Mouse (Mus musculus): ENCODE data around the gene Tmem82. TPM values are rescaled to one million over a fixed set of nuclear protein-coding genes. Genes with fewer than 3 reads are reported as not detected.

The Tmem82 gene
- polyA plus RNA-seq, 1 experiment = 1.8 TPM

GRCm38 (mm10) chr4:141624134-141624533, 5.7 kb upstream of the Tmem82 start:
- H3K4me1 ChIP-seq (ENCODE audit: control insufficient read depth, insufficient read depth, low read length) = no peaks in the 10 kb centered on the region
- H3K4me3 ChIP-seq (replicated peaks; ENCODE audit: control insufficient read depth, low read depth, low read length) = no peak overlapping the region
- no peak overlapping the region for H3K27ac ChIP-seq (ENCODE audit: control insufficient read depth, insufficient read depth, low read depth, low read length, poor library complexity)
- WGBS = 84% methylated on average over 8 of the region's 8 CpGs
- TF ChIP-seq CTCF (IDR thresholded peaks at IDR 0.05; ENCODE audit: control insufficient read depth, insufficient read depth, low read length) (no peak), POLR2A (IDR thresholded peaks at IDR 0.05; ENCODE audit: borderline replicate concordance, control insufficient read depth, low read depth, low read length) (no peak)

- H3K4me1 ChIP-seq (ENCODE audit: control insufficient read depth, insufficient read depth, low read length) = peaks cover 2% of the 10 kb centered on the region; the same call in 1 of the 2 replicates
- no peak within 1 kb of the TSS for H3K27ac ChIP-seq (ENCODE audit: control insufficient read depth, insufficient read depth, low read depth, low read length, poor library complexity)
- no peak within 1 kb of the TSS for H3K4me3 ChIP-seq (replicated peaks; ENCODE audit: control insufficient read depth, low read depth, low read length)
- 71% methylated on average over 1 of the region's 1 CpGs for WGBS
- TF ChIP-seq CTCF (IDR thresholded peaks at IDR 0.05; ENCODE audit: control insufficient read depth, insufficient read depth, low read length) = no peak
- TF ChIP-seq POLR2A (IDR thresholded peaks at IDR 0.05; ENCODE audit: borderline replicate concordance, control insufficient read depth, low read depth, low read length) = peak; percentile 15; the same call in 1 of the 2 replicates
Observed at GRCm38 (mm10) chr4:141623666-141624065, 5.2 kb upstream of the Tmem82 start, which contains the start of gene Slc25a34. TSS of gene Slc25a34 (minus strand) at chr4:141623821.

GRCm38 (mm10) chr4:141623037-141623436, 4.6 kb upstream of the Tmem82 start:
- Histone ChIP-seq H3K27ac (ENCODE audit: control insufficient read depth, insufficient read depth, low read depth, low read length, poor library complexity) (no peak overlapping the region), H3K4me3 (replicated peaks; ENCODE audit: control insufficient read depth, low read depth, low read length) (no peak overlapping the region), H3K4me1 (ENCODE audit: control insufficient read depth, insufficient read depth, low read length) (peaks cover 2% of the 10 kb centered on the region; the same call in 1 of the 2 replicates)
- 81% methylated on average over 11 of the region's 11 CpGs for WGBS
- no peak for TF ChIP-seq POLR2A (IDR thresholded peaks at IDR 0.05; ENCODE audit: borderline replicate concordance, control insufficient read depth, low read depth, low read length)

- Histone ChIP-seq H3K4me3 (replicated peaks; ENCODE audit: control insufficient read depth, low read depth, low read length) (no peak overlapping the region), H3K27ac (ENCODE audit: control insufficient read depth, insufficient read depth, low read depth, low read length, poor library complexity) (no peak overlapping the region), H3K4me1 (ENCODE audit: control insufficient read depth, insufficient read depth, low read length) (peaks cover 2% of the 10 kb centered on the region; the same call in 1 of the 2 replicates)
- TF ChIP-seq CTCF (IDR thresholded peaks at IDR 0.05; ENCODE audit: control insufficient read depth, insufficient read depth, low read length) (no peak), POLR2A (IDR thresholded peaks at IDR 0.05; ENCODE audit: borderline replicate concordance, control insufficient read depth, low read depth, low read length) (no peak)
- 87% methylated on average over 5 of the region's 5 CpGs for WGBS
Observed at GRCm38 (mm10) chr4:141622580-141622979, 4.1 kb upstream of the Tmem82 start.

GRCm38 (mm10) chr4:141622091-141622490, 3.7 kb upstream of the Tmem82 start:
- 71% methylated on average over 8 of the region's 8 CpGs for WGBS
- Histone ChIP-seq H3K4me1 (ENCODE audit: control insufficient read depth, insufficient read depth, low read length) (peaks cover 2% of the 10 kb centered on the region; the same call in 1 of the 2 replicates), H3K4me3 (replicated peaks; ENCODE audit: control insufficient read depth, low read depth, low read length) (no peak overlapping the region), H3K27ac (ENCODE audit: control insufficient read depth, insufficient read depth, low read depth, low read length, poor library complexity) (no peak overlapping the region)
- TF ChIP-seq CTCF (IDR thresholded peaks at IDR 0.05; ENCODE audit: control insufficient read depth, insufficient read depth, low read length) (no peak), POLR2A (IDR thresholded peaks at IDR 0.05; ENCODE audit: borderline replicate concordance, control insufficient read depth, low read depth, low read length) (no peak)

GRCm38 (mm10) chr4:141621297-141621696, 2.9 kb upstream of the Tmem82 start:
- Histone ChIP-seq H3K4me3 (replicated peaks; ENCODE audit: control insufficient read depth, low read depth, low read length) (no peak overlapping the region), H3K4me1 (ENCODE audit: control insufficient read depth, insufficient read depth, low read length) (peaks cover 2% of the 10 kb centered on the region; the same call in 1 of the 2 replicates), H3K27ac (ENCODE audit: control insufficient read depth, insufficient read depth, low read depth, low read length, poor library complexity) (no peak overlapping the region)
- 82% methylated on average over 8 of the region's 8 CpGs for WGBS
- TF ChIP-seq CTCF (IDR thresholded peaks at IDR 0.05; ENCODE audit: control insufficient read depth, insufficient read depth, low read length) = no peak
- no peak for TF ChIP-seq POLR2A (IDR thresholded peaks at IDR 0.05; ENCODE audit: borderline replicate concordance, control insufficient read depth, low read depth, low read length)

GRCm38 (mm10) chr4:141619299-141619883, 958 bp upstream of the Tmem82 start:
- Histone ChIP-seq H3K4me1 (ENCODE audit: control insufficient read depth, insufficient read depth, low read length) (peaks cover 2% of the 10 kb centered on the region; the same call in 1 of the 2 replicates), H3K27ac (ENCODE audit: control insufficient read depth, insufficient read depth, low read depth, low read length, poor library complexity) (no peak overlapping the region), H3K4me3 (replicated peaks; ENCODE audit: control insufficient read depth, low read depth, low read length) (no peak overlapping the region)
- TF ChIP-seq CTCF (IDR thresholded peaks at IDR 0.05; ENCODE audit: control insufficient read depth, insufficient read depth, low read length) (no peak), POLR2A (IDR thresholded peaks at IDR 0.05; ENCODE audit: borderline replicate concordance, control insufficient read depth, low read depth, low read length) (no peak)
- 43% methylated on average over 9 of the region's 9 CpGs for WGBS

GRCm38 (mm10) chr4:141617863-141618564, 419 bp downstream of the Tmem82 start:
- no peak overlapping the region for H3K27ac ChIP-seq (ENCODE audit: control insufficient read depth, insufficient read depth, low read depth, low read length, poor library complexity)
- TF ChIP-seq POLR2A (IDR thresholded peaks at IDR 0.05; ENCODE audit: borderline replicate concordance, control insufficient read depth, low read depth, low read length) (no peak), CTCF (IDR thresholded peaks at IDR 0.05; ENCODE audit: control insufficient read depth, insufficient read depth, low read length) (no peak)
- peaks cover 2% of the 10 kb centered on the region; the same call in 1 of the 2 replicates for H3K4me1 ChIP-seq (ENCODE audit: control insufficient read depth, insufficient read depth, low read length)
- peak overlapping the region; percentile 20 for H3K4me3 ChIP-seq (replicated peaks; ENCODE audit: control insufficient read depth, low read depth, low read length)
- WGBS = 11% methylated on average over 22 of the region's 22 CpGs
